Mouse (Mus musculus) urinary bladder, postnatal 10 days (tissue): ENCODE results near the gene Elp5.

ENCODE experiments used
- DNase-seq: peaks from one replicate; pipeline ENCODE4 v3.0.0; 2022; ENCODE audit warnings: low spot score

The Elp5 gene

DNA sequence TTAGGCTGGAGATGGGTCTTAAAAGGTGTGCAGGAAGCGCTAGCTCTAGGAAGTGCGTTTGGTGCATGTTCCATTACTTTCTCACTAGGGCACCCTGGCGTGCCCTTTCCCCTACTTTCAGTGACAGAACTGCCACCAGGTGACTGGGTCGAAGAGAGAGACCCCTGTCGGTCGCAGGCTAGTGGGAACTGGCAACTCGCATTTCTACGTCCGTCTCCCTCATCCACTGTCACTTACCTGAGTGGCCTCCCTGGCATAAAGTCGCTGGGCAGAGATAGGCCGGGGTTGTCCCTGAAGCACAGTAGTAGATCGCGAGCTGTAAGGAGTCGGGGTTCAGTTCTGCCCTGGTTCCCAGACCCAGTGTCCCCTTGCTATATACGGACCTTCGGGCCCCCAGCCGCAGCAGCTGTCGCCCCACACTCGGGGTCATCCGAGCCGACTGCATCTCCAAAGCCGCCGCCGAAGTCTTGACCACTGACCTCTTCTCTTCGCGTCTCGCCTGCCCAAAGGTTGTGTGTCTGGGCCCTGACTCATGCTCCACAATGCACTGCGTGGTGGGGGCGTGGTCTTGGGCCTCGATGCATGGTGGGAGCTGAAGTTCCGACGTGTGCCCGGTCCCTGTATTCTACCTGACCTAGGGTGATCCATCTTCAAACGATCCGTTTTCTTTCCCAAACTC, 32.7 kb upstream of the Elp5 start, which contains the start of gene Acadvl:
TSS of gene Acadvl (minus strand) at position 532 of the 679 bp plus-strand sequence.
- peak; percentile 63 for DNase-seq

DNA sequence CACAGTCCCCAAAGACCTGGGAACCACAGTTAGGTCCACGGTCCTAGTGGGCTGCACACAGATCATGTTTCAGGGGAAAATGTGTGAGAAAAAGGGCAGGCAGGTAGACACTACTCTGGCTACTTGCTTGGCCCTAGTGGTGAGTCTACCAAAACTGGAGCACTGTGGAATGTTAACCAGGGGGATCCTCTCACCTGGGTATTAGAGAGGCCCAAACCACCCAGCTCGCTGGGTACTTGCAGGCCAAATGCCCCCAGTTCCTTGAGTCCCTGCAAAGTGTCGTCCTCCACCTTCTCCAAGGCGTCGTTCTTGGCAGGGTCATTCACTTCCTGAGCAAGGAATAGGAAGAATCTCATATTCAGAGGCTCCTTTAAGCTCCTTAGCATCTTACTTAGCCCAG, 31.7 kb upstream of the Elp5 start:
- no peak for DNase-seq

DNA sequence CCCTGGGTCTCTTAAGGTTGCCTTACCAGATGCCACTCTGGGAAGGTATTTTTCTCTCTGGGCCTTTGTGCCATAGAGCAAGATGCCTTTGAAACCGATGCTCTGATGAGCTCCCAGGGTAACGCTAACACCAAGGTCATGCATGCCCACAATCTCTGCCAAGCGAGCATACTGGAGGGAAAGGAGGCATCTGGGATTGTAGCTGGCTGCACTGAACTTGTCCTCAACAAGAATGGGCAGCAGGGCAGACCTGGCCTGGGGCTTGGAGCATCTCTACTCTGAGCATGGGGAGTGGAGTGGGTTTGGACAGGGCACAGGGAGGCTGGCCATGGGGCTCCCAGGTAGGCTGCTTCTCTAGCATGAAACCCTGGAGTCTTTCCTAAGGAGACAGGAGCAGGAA, 31.1 kb upstream of the Elp5 start:
- no peak for DNase-seq

DNA sequence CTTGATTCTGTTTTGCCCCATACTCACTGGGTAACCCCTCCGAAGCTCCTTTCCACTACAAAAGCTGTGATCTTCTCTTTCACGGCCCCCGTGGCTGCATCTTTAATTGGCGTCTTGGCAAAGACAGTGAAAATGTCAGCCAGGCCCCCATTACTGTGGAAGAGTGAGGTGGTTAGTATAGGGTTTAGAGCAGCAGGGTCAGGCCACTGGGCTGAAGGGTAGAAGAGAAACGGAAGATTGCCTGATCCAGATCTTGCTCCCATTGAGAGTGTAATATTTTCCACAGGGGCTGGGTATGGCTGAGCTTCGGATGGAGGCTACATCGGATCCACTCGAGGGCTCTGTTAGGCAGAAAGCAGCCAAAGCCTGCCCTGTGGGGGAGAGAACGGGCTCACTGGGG, 30.6 kb upstream of the Elp5 start:
- no peak for DNase-seq

DNA sequence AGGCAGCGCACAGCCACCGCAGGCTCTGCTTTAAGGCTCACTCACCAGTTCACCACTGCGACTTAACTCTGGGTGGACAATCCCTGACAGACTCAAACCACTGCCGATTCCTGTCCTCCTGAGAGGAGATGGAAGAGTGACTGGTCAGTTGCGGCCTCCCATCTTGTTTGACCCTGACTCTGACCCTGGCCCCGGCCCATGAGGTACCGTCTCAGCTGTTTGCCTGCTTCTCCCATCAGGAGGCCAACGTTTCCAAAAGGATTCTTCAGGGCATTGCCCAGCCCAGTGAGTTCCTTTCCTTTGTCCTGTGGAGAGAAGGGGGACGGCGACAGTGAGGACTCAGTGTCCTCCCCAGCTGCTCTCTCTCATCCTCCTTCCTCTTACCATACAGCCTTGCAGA, 28.6 kb upstream of the Elp5 start:
- no peak for DNase-seq

DNA sequence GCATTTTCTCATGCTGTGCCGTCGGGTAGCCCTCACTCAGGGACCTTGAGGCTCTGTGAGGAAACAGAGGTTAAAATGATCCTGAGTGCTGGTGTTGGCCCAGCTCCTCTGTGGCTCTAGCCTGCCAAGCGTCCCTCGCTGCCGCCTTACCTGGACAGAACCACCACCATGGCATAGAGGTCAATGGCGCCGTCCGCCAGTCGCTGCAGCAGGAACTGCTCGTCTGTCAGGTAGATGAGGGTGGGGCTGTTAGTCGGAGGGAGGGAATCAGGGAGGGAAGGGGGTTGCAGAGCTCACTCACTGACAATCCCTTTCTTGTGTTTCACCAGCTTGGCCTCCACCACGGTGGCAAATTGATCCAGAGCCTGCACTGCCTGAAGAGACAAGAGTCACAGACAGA, 28.2 kb upstream of the Elp5 start:
- DNase-seq = no peak

DNA sequence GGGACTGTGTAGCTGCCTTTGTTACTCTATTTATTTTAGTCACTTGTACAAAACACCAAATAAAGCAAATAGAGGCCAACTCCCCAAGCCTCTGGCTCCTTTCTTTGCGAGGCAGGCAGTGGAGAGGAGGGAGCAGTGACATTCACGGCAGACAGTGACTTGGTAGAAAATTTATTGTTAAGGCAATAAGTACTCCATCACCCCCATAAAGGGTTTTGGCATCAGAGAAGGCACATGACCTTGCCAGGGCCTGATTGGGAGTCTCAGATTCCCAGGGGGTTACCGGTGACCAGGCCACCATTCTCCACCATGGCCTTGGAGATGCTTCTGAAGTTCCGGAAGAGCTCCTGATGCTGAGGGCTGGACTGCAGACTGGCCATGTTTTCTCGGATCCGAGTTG, 27.7 kb upstream of the Elp5 start:
- DNase-seq = no peak

DNA sequence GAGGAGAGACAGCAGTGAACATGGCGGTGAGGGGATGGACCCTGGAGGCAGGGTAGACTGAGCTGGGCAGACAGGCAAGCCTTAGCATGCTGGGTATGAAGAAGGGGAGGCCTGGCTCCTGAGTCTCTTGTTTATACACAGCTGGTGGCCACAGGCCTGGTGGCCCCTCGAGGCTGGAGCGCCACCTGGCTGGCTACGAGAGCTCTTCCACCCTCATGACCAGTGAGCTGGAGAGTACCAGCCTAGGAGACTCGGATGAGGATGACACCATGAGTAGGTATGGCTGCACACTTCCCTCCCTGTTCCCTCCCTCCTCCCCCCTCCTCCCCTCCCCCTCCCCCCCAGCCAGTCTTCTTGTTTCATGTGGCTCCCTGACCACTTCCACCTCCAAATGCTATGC, 23.2 kb upstream of the Elp5 start:
- DNase-seq = no peak

DNA sequence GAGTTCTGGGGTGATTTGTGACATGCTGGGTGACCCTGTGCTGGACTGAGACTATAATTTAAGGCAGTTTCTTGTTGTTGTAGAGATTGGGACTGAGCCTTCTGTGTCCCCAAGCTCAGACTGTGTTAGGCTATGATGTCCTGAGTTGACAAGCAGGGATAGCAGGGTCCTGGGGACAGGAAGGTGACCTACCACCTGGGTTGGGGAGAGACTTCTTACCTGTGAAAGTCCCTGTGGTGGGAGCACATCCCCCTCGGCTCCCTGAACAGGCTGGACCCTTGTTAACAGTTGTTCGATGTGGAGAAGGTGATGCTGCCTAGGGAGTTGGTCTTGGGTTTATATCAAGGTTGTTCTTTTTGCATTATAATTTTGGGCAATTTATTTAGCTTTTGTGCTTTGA, 20.2 kb upstream of the Elp5 start:
- DNase-seq = no peak

DNA sequence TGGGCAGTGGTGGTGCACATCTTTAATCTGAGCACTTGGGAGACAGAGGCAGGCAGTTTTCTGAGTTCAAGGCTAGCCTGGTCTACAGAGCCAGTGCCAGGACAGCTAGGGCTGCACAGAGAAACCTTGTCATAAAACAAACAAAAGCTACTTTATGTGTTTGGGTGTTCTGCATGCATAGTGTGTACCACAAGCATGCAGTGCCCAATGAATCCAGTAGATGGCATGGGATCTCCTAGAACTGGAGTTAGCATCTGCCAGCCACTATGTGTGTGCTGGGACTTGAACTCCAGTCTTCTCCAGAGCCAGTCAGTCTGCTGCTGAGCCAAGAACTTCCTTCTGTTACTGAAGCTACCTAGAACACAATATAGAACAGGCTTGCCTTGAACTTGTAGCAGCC, 19.5 kb upstream of the Elp5 start:
- no peak for DNase-seq

DNA sequence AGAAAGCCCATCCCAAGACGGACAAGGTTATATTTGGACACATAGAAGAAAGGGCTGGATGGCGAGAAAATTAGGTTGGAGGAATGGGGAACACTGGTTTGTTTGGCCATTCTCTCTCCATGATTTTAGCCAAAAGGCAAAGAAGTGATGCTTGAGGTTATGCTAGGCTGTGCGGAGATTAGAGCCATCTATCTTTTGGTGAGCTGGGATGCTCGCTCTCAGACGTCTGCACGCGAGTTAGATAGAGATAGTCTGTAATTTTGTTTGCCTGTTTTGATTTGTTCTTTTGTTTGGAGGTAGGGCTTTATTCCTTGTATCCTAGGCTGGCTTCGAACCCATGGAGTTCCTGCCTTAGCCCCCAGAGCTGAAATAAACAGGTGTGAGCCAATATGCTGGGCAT, 18.8 kb upstream of the Elp5 start:
- no peak for DNase-seq

DNA sequence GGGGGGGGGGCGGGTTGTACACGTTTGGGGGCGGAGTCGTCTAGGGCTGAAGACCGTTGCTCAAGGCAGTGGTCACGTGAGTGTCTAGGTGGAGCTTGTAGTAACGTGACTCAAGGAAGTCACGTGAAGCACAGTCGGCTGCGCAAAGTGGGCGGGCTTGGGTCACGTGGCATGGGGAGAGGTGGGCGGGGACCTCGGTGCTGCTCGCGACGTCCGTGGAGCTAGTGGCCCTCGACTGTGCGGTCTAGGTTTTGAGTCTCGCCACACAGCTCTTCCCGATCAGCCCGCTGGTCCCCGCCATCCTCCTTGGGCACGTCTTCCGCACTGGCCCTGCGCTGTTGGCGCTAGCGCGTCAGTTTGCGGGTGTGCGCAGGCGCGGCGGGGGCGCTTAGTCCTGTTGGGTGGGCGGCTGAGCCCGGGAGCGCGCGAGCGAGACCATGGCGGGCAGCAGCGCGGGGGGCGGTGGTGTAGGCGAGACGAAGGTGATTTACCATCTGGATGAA, 18.1 kb upstream of the Elp5 start, which contains the start of gene Dvl2:
TSS of gene Dvl2 (plus strand) at position 200 of the 503 bp plus-strand sequence.
- DNase-seq = peak; percentile 69

DNA sequence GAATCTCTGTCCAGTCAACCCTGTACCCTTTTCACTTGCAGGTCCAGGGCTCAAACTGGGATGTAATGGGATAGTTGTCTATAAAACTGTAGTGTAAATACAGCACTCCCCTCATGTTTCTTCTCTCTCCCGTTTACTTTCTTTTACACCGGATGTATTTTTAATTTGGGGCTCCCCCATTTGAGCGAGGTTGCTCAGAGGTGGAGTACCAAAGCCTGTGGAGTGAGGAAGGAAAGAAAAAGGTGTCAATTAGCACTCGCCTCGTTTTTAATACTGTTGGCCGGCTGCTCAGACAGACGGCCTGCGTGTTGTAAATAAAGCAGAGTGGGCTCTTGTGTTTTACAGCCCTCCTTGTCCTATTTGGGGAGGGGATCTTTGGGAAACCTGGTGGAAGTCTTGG, 17.3 kb upstream of the Elp5 start:
- DNase-seq = no peak

DNA sequence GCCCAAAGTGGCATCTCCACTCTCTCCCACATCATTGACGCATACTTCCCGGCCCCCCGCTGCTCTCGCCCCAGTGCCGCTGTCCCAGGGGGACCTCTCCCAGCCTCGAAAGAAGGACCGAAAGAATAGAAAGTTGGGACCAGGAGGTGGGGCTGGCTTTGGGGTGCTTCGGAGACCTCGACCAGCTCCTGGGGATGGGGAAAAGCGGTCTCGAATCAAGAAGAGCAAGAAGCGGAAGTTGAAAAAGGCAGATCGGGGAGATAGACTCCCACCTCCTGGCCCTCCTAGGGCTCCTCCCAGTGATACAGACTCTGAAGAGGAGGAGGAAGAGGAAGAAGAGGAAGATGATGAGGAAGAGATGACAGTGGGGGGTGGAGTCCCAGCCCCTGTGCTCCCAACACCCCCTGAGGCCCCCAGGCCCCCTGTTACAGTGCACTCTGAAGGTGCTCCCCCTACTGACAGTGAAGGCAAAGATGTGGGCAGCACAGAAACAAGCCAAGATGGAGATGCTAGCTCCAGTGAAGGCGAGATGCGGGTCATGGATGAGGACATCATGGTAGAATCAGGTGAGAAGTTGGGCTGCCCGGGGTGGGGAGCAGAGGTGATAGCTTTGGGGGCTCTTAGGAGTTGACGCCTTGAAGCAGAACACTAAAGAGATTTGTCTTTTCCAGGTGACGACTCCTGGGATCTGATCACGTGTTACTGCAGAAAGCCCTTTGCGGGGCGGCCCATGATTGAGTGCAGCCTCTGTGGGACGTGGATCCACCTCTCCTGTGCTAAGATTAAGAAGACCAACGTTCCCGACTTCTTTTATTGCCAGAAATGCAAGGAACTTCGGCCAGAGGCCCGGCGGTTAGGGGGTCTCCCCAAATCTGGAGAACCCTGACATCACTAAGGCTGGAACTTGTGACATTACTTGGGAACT, 16.5 kb upstream of the Elp5 start:
- DNase-seq = no peak

DNA sequence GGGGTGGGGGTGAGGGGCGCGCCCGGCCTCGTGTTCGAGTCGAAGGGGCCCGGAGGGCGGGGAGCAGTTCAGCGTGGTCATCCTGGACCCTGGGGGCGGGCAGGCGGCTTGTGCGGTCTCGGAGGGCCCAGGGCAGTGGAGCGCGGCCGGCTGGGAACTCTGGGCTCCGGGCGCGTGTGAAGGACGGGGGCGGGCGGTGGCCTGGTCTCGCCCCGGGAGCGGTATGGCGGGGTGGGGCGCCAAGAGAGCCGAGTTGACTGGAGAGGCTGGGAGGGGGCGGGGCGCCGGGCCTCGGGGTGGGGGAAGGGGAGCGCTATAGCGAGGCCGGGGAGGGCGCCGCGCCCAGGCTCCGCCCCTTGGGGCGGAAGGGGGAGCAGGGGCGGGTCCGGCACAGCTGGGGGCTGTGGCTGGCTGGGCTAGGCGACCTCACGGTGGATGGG, 14.8 kb upstream of the Elp5 start:
- DNase-seq = peak; percentile 74

DNA sequence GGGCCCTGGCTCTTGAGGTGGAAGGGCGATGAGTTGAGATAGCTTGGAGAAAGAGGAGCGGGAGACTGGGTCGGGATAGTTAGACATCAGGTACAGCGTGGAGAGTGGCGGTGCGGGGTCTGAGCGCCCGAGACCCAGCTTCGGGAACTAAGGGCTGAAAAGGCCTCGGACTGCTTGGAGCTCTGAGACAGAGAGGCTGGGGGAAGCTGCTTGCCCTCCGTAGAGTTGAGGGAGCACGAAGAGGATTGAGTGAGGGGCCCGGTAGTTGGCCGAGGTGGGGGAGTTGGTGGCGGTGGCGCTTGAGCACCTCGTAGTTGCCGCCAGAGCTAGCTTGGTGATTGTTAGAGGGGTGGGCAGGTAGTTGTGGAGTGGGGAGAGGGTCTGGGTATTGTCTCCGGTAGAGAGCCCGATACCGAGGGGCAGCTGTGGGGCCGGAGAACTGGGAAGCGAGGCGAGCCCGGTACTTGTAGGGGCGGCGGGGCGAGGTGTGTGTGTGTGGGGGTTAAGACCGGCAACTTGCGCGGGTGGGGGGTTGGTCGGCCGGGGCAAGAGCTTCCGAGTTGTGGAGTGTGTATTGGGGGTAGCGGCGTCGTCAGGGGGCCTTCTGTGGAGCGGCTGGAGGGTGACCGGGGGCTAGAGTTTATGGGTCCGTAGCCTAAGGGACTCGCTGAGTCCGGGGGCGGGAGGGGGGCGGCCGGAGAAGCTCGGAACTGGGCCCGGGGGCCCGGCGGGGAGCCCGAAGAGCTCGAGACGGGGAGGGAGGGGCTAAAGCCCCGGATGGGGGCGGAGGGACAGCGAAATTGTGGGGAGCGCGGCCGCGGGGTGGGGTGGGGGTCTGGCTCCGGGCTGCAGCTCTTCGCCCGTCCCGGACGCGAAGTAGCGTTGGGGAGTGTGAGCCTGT, 14.1 kb upstream of the Elp5 start:
- DNase-seq = no peak

DNA sequence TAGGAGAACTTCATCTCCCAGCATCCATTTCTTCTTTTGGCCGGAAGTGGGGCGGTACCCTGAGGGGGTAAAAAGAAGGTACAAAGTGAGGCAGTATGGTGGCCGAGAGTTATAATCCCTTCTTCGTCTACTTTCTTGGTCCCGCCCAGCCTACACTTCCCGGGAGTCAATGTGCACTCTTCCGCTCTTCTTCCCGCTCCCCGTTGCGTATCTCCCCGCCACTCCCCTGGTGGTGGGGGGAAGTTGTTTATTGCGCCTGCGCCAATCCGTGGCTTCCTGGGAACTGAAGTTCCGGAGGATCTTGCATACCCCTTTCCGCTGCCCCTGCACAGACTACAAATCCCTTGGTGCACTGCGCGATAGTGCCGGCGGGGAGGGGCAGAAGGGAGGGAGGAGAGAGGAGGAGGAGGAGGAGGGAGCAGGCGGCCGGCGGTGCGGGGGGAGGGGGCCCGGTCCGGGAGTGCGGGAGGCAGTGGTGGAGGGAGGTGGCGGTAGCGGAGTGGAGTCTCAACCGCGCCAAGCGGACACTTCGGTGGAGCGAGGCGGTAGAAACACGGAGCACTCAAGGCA, 13.2 kb upstream of the Elp5 start, which contains the start of gene Phf23:
TSS of gene Phf23 (plus strand) at position 387 of the 570 bp plus-strand sequence.
- peak; percentile 93 for DNase-seq

DNA sequence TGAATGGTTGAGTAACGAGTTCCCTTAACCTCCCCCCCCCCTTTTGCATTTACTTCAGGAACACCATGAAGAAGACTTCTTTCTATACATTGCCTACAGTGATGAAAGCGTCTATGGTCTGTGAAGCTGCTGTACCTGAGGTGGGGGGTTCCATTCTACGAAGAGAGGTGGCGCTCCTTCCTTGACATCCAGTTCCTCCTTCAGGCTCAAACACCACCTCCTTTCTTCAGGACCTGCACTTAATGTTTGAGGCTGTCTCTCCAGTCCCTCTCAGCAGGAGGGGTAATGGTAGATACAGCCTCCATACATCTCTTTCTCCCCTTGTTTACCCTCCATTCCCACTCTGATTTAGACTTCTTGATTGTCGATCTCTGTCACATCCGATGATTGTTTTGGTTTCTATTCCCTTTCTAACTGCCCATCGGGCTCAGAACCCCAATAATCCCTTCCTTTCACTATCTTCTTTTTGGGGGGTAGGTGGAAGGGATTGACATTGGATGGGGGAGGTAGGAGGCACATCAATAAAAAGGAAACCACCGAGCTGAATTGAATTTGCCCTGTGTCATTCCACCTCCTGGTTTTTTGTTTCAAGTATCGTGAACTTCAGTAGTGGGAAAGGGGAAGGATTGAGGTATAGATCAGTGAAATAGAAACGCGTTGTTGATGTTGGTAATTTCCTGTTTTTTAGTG, 12.2 kb upstream of the Elp5 start:
- DNase-seq = no peak

DNA sequence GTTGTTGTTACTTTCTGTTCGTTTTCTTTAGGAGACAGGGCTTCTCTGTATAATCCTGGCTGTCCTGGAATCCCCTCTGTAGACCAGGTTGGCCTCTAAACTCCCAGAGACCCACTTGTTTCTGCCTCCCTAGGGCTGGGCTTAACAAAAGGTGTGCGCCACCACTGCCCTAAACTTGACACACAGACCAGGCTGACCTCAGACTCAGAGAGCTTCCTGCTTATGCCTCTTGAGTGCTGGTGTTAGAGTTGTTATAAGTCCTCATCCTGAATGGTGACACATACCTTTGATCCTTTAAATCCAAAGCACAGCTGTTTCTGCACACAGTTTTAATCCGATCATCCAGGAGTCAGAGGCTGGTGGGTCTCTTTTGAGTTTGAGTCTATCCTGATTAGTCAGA, 10.6 kb upstream of the Elp5 start:
- no peak for DNase-seq

DNA sequence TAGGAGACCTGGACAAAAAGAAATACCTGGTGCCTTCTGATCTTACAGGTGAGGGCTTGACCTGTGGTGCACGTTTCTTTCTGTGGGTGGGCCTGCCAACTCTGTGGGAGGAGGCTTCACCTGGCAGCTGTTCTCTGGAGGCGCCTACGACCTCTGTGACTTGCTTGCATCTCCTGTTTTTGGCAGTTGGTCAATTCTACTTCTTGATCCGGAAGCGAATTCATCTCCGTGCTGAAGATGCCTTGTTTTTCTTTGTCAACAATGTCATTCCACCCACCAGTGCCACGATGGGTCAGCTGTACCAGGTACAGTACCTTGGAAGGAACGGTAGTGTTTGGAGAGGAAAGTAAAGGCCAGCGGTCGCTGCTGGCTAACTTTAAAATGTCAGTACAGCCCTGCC, 10.1 kb upstream of the Elp5 start:
- DNase-seq = no peak

DNA sequence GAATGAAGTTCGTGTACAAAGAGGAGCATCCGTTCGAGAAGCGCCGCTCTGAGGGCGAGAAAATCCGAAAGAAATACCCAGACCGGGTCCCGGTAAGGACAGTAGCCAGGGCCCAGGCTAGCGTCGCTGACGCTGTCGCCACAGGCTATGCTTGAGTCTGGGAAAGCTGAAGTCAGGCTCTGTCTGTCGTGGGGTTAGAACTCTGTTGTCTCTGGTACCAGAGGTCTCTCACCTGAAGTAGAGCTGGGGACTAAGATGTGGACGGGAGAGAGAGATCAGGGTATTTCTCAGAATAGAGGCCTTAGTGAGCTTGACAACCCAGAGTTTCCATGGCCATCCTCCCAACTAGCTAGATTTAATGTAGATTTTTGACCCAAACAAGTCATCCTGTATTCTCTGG, 9.4 kb upstream of the Elp5 start:
- DNase-seq = no peak
